Mouse (Mus musculus) thymus, postnatal 0 days (tissue): ENCODE results near the gene Dek. TPM values are rescaled to one million over a fixed set of nuclear protein-coding genes. Genes with fewer than 3 reads are reported as not detected.

ENCODE experiments used
- DNase-seq: peaks from one replicate; pipeline ENCODE4 v3.0.0-alpha.2; 2015; ENCODE audit warnings: low spot score
- polyA plus RNA-seq: library from polyadenylated mRNA; unstranded; fragments of >200 nt; fragmentation: Nextera tagmentation; extraction: Ambion mirVana; gene quantifications from 2 replicates; pipeline ENCODE4 v1.2.1, GENCODE M21; 2015

The Dek gene
- polyA plus RNA-seq: 305 and 380 TPM in 2 replicates

GRCm38 (mm10) chr13:47105711-47106579 is at the start of gene Dek:
Gene Dek (minus strand): TSS chr13:47106201.
- peak; percentile 89 for DNase-seq

GRCm38 (mm10) chr13:47154866-47155265 is 48.9 kb upstream of the Dek start:
- no peak for DNase-seq

GRCm38 (mm10) chr13:47153206-47153605 is 47.2 kb upstream of the Dek start:
- no peak for DNase-seq

- DNase-seq: peak; percentile 53
These were observed 46.4 kb upstream of the Dek start for GRCm38 (mm10) chr13:47152390-47152789.

GRCm38 (mm10) chr13:47151060-47151459 is 45.1 kb upstream of the Dek start:
- no peak for DNase-seq

GRCm38 (mm10) chr13:47149993-47150392 is 44.0 kb upstream of the Dek start:
- DNase-seq: no peak

GRCm38 (mm10) chr13:47148573-47148972 is 42.6 kb upstream of the Dek start:
- DNase-seq: no peak

- no peak for DNase-seq
These were observed 40.4 kb upstream of the Dek start for GRCm38 (mm10) chr13:47146388-47146787.

- no peak for DNase-seq
These were observed 39.9 kb upstream of the Dek start for GRCm38 (mm10) chr13:47145939-47146338.

- no peak for DNase-seq
These were observed 36.8 kb upstream of the Dek start for GRCm38 (mm10) chr13:47142764-47143163.

- no peak for DNase-seq
These were observed 29.7 kb upstream of the Dek start for GRCm38 (mm10) chr13:47135741-47136140.

GRCm38 (mm10) chr13:47134836-47135235 is 28.8 kb upstream of the Dek start:
- DNase-seq: no peak

GRCm38 (mm10) chr13:47133058-47133457 is 27.1 kb upstream of the Dek start:
- no peak for DNase-seq

- DNase-seq: no peak
These were observed 23.1 kb upstream of the Dek start for GRCm38 (mm10) chr13:47129090-47129489.

GRCm38 (mm10) chr13:47125595-47125994 is 19.6 kb upstream of the Dek start:
- DNase-seq: no peak

GRCm38 (mm10) chr13:47124986-47125385 is 19.0 kb upstream of the Dek start:
- DNase-seq: no peak

GRCm38 (mm10) chr13:47124449-47124848 is 18.4 kb upstream of the Dek start:
- no peak for DNase-seq

GRCm38 (mm10) chr13:47122537-47123430 is 16.8 kb upstream of the Dek start, which contains the start of gene Rnf144b:
Gene Rnf144b (plus strand): TSS chr13:47122656.
- peak; percentile 58 for DNase-seq

- no peak for DNase-seq
These were observed 15.4 kb upstream of the Dek start for GRCm38 (mm10) chr13:47121333-47121889.

GRCm38 (mm10) chr13:47116000-47116399 is 10.0 kb upstream of the Dek start:
- no peak for DNase-seq

- DNase-seq: no peak
These were observed 6.9 kb upstream of the Dek start for GRCm38 (mm10) chr13:47112924-47113323.

GRCm38 (mm10) chr13:47112056-47112455 is 6.1 kb upstream of the Dek start:
- no peak for DNase-seq
